Comparison of ENCODE assay signal across 8 mouse cellular contexts in the genomic region with DNA sequence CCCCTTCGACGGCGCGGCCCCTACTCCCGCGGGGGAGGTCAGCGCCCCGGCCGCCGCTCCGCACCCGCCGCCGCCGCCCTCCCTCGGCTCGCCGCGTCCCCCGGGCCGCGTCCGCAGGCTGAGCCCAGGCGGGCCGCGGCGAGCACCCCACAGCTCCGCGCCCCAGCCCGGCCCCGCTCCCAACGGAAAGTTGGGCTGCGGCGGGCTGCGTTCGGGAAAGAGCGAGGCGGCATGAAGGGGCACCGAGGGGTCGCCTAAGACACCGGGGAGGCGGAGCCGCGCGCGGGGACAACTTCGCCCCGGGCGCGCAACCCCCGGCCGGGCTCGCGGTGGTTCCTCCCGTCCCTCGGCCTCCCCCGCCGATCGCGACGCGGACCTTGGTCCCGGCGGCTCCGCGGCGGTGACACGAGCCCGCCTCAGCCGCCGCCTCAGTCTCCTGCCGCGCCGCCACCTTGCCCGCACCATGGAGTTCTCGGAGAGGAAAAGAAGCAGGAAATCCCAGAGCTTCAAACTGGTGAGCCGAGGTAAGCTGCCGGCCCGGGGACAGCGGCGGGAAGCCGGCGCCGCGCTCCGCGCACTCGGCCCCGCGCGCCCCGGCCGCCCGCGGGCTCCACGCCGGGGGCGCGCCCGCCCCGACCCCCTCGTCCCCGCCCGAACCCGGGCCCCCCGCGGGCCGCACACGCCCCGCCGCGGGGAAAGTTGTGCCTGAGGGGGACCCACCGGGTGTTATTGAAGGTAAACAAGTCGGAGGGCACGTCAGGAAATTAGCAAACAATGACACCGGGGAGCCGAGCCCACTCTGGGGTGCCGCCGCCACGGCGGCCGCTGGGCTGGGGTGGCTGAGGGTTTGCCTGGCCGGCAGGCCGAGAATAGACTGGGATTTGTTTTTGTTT. TPM values are rescaled to one million over a fixed set of nuclear protein-coding genes. Genes with fewer than 3 reads are reported as not detected.
DNase-seq lines count a peak whose midpoint lies in the region; ATAC-seq and TF ChIP-seq lines count a peak whose summit lies in the region.

A gene (plus strand): TSS at position 63 of the 893 bp plus-strand sequence.

- peaks cover 12% of the 10 kb centered on the region; the same call in 1 of the 2 replicates for H3K4me1 ChIP-seq in forebrain, embryonic 15.5 days
- peaks cover 20% of the 10 kb centered on the region for H3K4me1 ChIP-seq in hindbrain, embryonic 13.5 days (replicated peaks)
- no peaks in the 10 kb centered on the region for H3K4me1 ChIP-seq in limb, embryonic 11.5 days (ENCODE audit: control insufficient read depth, insufficient read depth, low read length)
- H3K4me1 ChIP-seq in midbrain, embryonic 12.5 days: peaks cover 6% of the 10 kb centered on the region; the same call in 1 of the 2 replicates

- H3K4me3 ChIP-seq in forebrain, embryonic 15.5 days: peak within 1 kb of the TSS; percentile 84
- H3K4me3 ChIP-seq in hindbrain, embryonic 13.5 days: peak within 1 kb of the TSS; percentile 68
- H3K4me3 ChIP-seq in limb, embryonic 11.5 days (ENCODE audit: low read depth, low read length): peak within 1 kb of the TSS; percentile 69
- peak within 1 kb of the TSS; percentile 84 for H3K4me3 ChIP-seq in midbrain, embryonic 12.5 days

- no peaks in the 10 kb centered on the region for H3K9me3 ChIP-seq in forebrain, embryonic 15.5 days
- no peaks in the 10 kb centered on the region for H3K9me3 ChIP-seq in hindbrain, embryonic 13.5 days
- H3K9me3 ChIP-seq in limb, embryonic 11.5 days (ENCODE audit: control insufficient read depth, low read length): no peaks in the 10 kb centered on the region
- no peaks in the 10 kb centered on the region for H3K9me3 ChIP-seq in midbrain, embryonic 12.5 days

- H3K36me3 ChIP-seq in forebrain, embryonic 15.5 days: no peaks in the 10 kb centered on the region
- no peaks in the 10 kb centered on the region for H3K36me3 ChIP-seq in hindbrain, embryonic 13.5 days
- no peaks in the 10 kb centered on the region for H3K36me3 ChIP-seq in limb, embryonic 11.5 days (ENCODE audit: control insufficient read depth, insufficient read depth, low read length)
- H3K36me3 ChIP-seq in midbrain, embryonic 12.5 days: no peaks in the 10 kb centered on the region

- peaks cover 16% of the 10 kb centered on the region; the same call in 1 of the 2 replicates for H3K27me3 ChIP-seq in forebrain, embryonic 15.5 days
- peaks cover 13% of the 10 kb centered on the region for H3K27me3 ChIP-seq in hindbrain, embryonic 13.5 days
- H3K27me3 ChIP-seq in limb, embryonic 11.5 days (ENCODE audit: control insufficient read depth, insufficient read depth, low read length): peaks cover 19% of the 10 kb centered on the region
- peaks cover 12% of the 10 kb centered on the region for H3K27me3 ChIP-seq in midbrain, embryonic 12.5 days

- TF ChIP-seq CTCF in brain, embryonic 14.5 days (IDR thresholded peaks at IDR 0.05; ENCODE audit: borderline replicate concordance, extremely low read depth, insufficient read depth, insufficient read length): no peak

- peak within 1 kb of the TSS; percentile 73 for H3K27ac ChIP-seq in forebrain, embryonic 15.5 days (replicated peaks)
- peak within 1 kb of the TSS; percentile 86 for H3K27ac ChIP-seq in hindbrain, embryonic 13.5 days
- H3K27ac ChIP-seq in limb, embryonic 11.5 days (replicated peaks; ENCODE audit: low read depth, low read length): no peak within 1 kb of the TSS
- H3K27ac ChIP-seq in midbrain, embryonic 12.5 days (replicated peaks): peak within 1 kb of the TSS; percentile 89

- peak; percentile 80 for ATAC-seq in forebrain, embryonic 15.5 days (replicated peaks)
- ATAC-seq in hindbrain, embryonic 13.5 days (ENCODE audit: low FRiP score): peak; percentile 89
- ATAC-seq in limb, embryonic 11.5 days (ENCODE audit: insufficient number of reproducible peaks, low FRiP score, low TSS enrichment, low read depth): peak; percentile 75; the same call in 1 of the 2 replicates
- ATAC-seq in midbrain, embryonic 12.5 days (ENCODE audit: low FRiP score, low read depth): peak; percentile 76
- no peak for ATAC-seq in erythroid progenitor cell, adult 5-6 weeks (replicated peaks; ENCODE audit: low FRiP score, poor library complexity, severe bottlenecking)

- TF ChIP-seq POLR2A in brain, embryonic 14.5 days (IDR thresholded peaks at IDR 0.05; ENCODE audit: borderline replicate concordance, extremely low read depth, insufficient read depth, insufficient read length, poor library complexity, severe bottlenecking): 0 out of 2 replicates have a peak, but pooled peaks have one; percentile 13

- under 1% methylated on average over 101 of the region's 124 CpGs for WGBS in forebrain, embryonic 15.5 days
- WGBS in hindbrain, embryonic 13.5 days: under 1% methylated on average over 88 of the region's 124 CpGs
- under 1% methylated on average over 80 of the region's 124 CpGs for WGBS in limb, embryonic 11.5 days
- under 1% methylated on average over 74 of the region's 124 CpGs for WGBS in midbrain, embryonic 12.5 days

- H3K9ac ChIP-seq in forebrain, embryonic 15.5 days (replicated peaks): peak within 1 kb of the TSS; percentile 68
- H3K9ac ChIP-seq in hindbrain, embryonic 13.5 days: peak within 1 kb of the TSS; percentile 80
- H3K9ac ChIP-seq in limb, embryonic 11.5 days (ENCODE audit: low read length): peak within 1 kb of the TSS; percentile 71
- H3K9ac ChIP-seq in midbrain, embryonic 12.5 days (replicated peaks): peak within 1 kb of the TSS; percentile 80

- peak within 1 kb of the TSS; percentile 94 for H3K4me2 ChIP-seq in forebrain, embryonic 15.5 days (replicated peaks)
- H3K4me2 ChIP-seq in hindbrain, embryonic 13.5 days: peak within 1 kb of the TSS; percentile 81
- peak within 1 kb of the TSS; percentile 92 for H3K4me2 ChIP-seq in limb, embryonic 11.5 days (ENCODE audit: low read depth, severe bottlenecking)
- peak within 1 kb of the TSS; percentile 76 for H3K4me2 ChIP-seq in midbrain, embryonic 12.5 days (replicated peaks)

- DNase-seq in R1 (ENCODE audit: low read depth, low spot score): peak; percentile 38
- DNase-seq in brain, embryonic 14.5 days (ENCODE audit: low read depth): peak; percentile 48
- DNase-seq in limb, embryonic 11.5 days (ENCODE audit: low spot score): peak; percentile 62
- DNase-seq in testis, postnatal 14 days (ENCODE audit: low spot score): peak; percentile 25

RNA-seq across cellular contexts. Expression of the gene that starts here (rescaled TPM):
- polyA plus RNA-seq in brain, embryonic 14.5 days (2012; rRNA removed): 3.8 and 6.1 TPM in 2 replicates
- polyA plus RNA-seq in forebrain, embryonic 15.5 days (2015; fragmentation: Nextera tagmentation; extraction: Ambion mirVana): 2.5 and 3.4 TPM in 2 replicates
- polyA plus RNA-seq in hindbrain, embryonic 13.5 days (2015; fragmentation: Nextera tagmentation; extraction: Ambion mirVana): 6.3 and 6.9 TPM in 2 replicates
- polyA plus RNA-seq in limb, embryonic 11.5 days (2014; fragmentation: Nextera tagmentation; extraction: Ambion mirVana): 1.7 and 2.2 TPM in 2 replicates
- 7.0 and 7.2 TPM in 2 replicates for polyA plus RNA-seq in midbrain, embryonic 12.5 days (2016; fragmentation: Nextera tagmentation; extraction: Ambion mirVana)
- total RNA-seq in erythroid progenitor cell, adult 5-6 weeks (2015; ENCODE audit: low replicate concordance): not detected in 2 replicates
- not detected in 2 replicates for total RNA-seq in erythroid progenitor cell, adult 5-6 weeks (2017; ENCODE audit: low replicate concordance)
